Comparison of ENCODE assay signal across 8 mouse cellular contexts in the genomic region with DNA sequence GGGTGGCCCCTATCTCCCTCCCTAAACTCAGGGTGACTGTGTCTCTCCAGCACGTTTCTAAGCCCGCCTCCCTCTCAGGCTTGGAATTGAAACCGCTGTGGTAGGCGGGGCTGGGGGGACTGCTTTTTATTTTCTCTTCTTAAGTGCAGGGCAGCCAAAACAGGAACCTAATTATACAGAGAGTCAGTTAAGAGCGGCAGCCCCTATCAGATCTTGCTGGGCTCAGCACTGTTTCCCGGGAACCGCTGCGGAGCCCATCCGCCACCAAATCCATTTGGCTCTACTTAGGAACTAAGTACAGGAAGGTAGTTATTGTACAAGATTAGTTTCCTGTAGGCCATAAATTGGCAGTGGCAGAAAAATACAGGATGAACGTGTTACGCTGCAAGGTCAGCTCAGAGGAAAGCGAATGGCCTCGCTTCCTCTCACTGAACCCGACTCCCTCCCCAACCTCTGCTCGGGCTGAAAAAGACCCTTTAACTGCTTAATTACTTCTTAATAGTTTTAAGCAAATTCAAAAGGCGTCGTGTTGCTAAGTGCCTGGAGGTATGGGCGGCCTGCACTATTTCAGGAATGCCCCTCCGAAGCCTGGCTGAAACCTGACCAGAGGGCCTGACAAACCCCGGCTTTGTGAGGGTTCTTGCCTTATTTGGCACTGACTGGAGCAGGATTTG.
DNase-seq lines count a peak whose midpoint lies in the region; ATAC-seq and TF ChIP-seq lines count a peak whose summit lies in the region.

No protein-coding gene starts in this region.

- WGBS in forebrain, embryonic 16.5 days, result 1% methylated on average over 20 of the region's 20 CpGs
- WGBS in hindbrain, embryonic 14.5 days, result 4% methylated on average over 20 of the region's 20 CpGs
- WGBS in limb, embryonic 14.5 days, result 3% methylated on average over 20 of the region's 20 CpGs
- WGBS in midbrain, embryonic 14.5 days, result 2% methylated on average over 20 of the region's 20 CpGs

- H3K9me3 ChIP-seq in forebrain, embryonic 16.5 days (ENCODE audit: control insufficient read depth, low read length), result no peaks in the 10 kb centered on the region
- no peaks in the 10 kb centered on the region for H3K9me3 ChIP-seq in hindbrain, embryonic 14.5 days (ENCODE audit: control insufficient read depth, low read length)
- no peaks in the 10 kb centered on the region for H3K9me3 ChIP-seq in limb, embryonic 14.5 days (ENCODE audit: control insufficient read depth, low read length)
- no peaks in the 10 kb centered on the region for H3K9me3 ChIP-seq in midbrain, embryonic 14.5 days (ENCODE audit: control insufficient read depth, low read length)

- no peak overlapping the region for H3K27ac ChIP-seq in left cerebral cortex, adult 2 months
- H3K27ac ChIP-seq in forebrain, embryonic 16.5 days (ENCODE audit: low read length), result peak overlapping the region; percentile 29
- H3K27ac ChIP-seq in hindbrain, embryonic 14.5 days, result peak overlapping the region; percentile 58
- H3K27ac ChIP-seq in limb, embryonic 14.5 days (replicated peaks; ENCODE audit: low read depth, low read length), result peak overlapping the region; percentile 88
- peak overlapping the region; percentile 1; the same call in 1 of the 2 replicates for H3K27ac ChIP-seq in midbrain, embryonic 14.5 days (replicated peaks; ENCODE audit: low read depth, low read length)

- H3K4me3 ChIP-seq in left cerebral cortex, adult 2 months, result 0 out of 2 replicates have a peak overlapping the region, but pooled peaks have one; percentile 3
- no peak overlapping the region for H3K4me3 ChIP-seq in forebrain, embryonic 16.5 days (replicated peaks; ENCODE audit: low read length)
- no peak overlapping the region for H3K4me3 ChIP-seq in hindbrain, embryonic 14.5 days (replicated peaks; ENCODE audit: low read length)
- no peak overlapping the region for H3K4me3 ChIP-seq in limb, embryonic 14.5 days (replicated peaks; ENCODE audit: low read length)
- no peak overlapping the region for H3K4me3 ChIP-seq in midbrain, embryonic 14.5 days (replicated peaks; ENCODE audit: low read depth, low read length)

- TF ChIP-seq POLR2A in limb, embryonic 14.5 days (IDR thresholded peaks at IDR 0.05; ENCODE audit: borderline replicate concordance, extremely low read depth, insufficient read depth, insufficient read length), result no peak

- peak in 1 of 2 experiments; percentile 19 for DNase-seq in left cerebral cortex, adult 2 months (ENCODE audit: extremely low spot score in 1 of 2, low spot score in 2 of 2)
- no peak for DNase-seq in left cerebral cortex, postnatal 36 days (ENCODE audit: low spot score in 2 of 2)
- peak; percentile 65 for DNase-seq in adrenal gland, postnatal 10 days
- DNase-seq in hindbrain, embryonic 14.5 days (ENCODE audit: low spot score), result peak; percentile 60
- DNase-seq in limb, embryonic 14.5 days (ENCODE audit: low spot score), result peak; percentile 77
- peak; percentile 74 for DNase-seq in midbrain, embryonic 14.5 days
- DNase-seq in thymus, postnatal 4 days, result peak; percentile 46

- peak; percentile 51 for ATAC-seq in forebrain, embryonic 16.5 days
- ATAC-seq in hindbrain, embryonic 14.5 days (ENCODE audit: low FRiP score), result no peak
- ATAC-seq in limb, embryonic 14.5 days (ENCODE audit: low FRiP score, low read depth), result peak; percentile 46
- 0 out of 2 replicates have a peak, but pooled peaks have one; percentile 25 for ATAC-seq in midbrain, embryonic 14.5 days (ENCODE audit: low FRiP score, low TSS enrichment)

- peaks cover 63% of the 10 kb centered on the region for H3K4me1 ChIP-seq in forebrain, embryonic 16.5 days (replicated peaks; ENCODE audit: control insufficient read depth, insufficient read depth, low read length)
- peaks cover 56% of the 10 kb centered on the region for H3K4me1 ChIP-seq in hindbrain, embryonic 14.5 days (replicated peaks; ENCODE audit: control insufficient read depth, insufficient read depth, low read length)
- H3K4me1 ChIP-seq in limb, embryonic 14.5 days (ENCODE audit: control insufficient read depth, insufficient read depth, low read length), result peaks cover 73% of the 10 kb centered on the region
- peaks cover 64% of the 10 kb centered on the region for H3K4me1 ChIP-seq in midbrain, embryonic 14.5 days (ENCODE audit: control insufficient read depth, insufficient read depth, low read length)

- no peak for TF ChIP-seq CTCF in left cerebral cortex, adult 2 months (IDR thresholded peaks at IDR 0.05)

- intact Hi-C loops in left cerebral cortex, adult 2 months (cut with DNase I), result loop anchor here (5.0 kb wide), 1 partner anchor 78 kb away; no protein-coding TSS in a partner anchor
- intact Hi-C loops in left cerebral cortex, postnatal 36 days (cut with DNase I), result no loop called here

- no peaks in the 10 kb centered on the region for H3K36me3 ChIP-seq in forebrain, embryonic 16.5 days (ENCODE audit: control insufficient read depth, insufficient read depth)
- no peaks in the 10 kb centered on the region for H3K36me3 ChIP-seq in hindbrain, embryonic 14.5 days (replicated peaks; ENCODE audit: control insufficient read depth, insufficient read depth)
- H3K36me3 ChIP-seq in limb, embryonic 14.5 days (ENCODE audit: control insufficient read depth, insufficient read depth, low read length), result no peaks in the 10 kb centered on the region
- H3K36me3 ChIP-seq in midbrain, embryonic 14.5 days (ENCODE audit: control insufficient read depth, insufficient read depth, low read length), result no peaks in the 10 kb centered on the region

- peak overlapping the region; percentile 32 for H3K4me2 ChIP-seq in forebrain, embryonic 16.5 days (ENCODE audit: low read length)
- peak overlapping the region; percentile 31 for H3K4me2 ChIP-seq in hindbrain, embryonic 14.5 days (replicated peaks)
- H3K4me2 ChIP-seq in limb, embryonic 14.5 days (replicated peaks; ENCODE audit: low read depth, low read length, severe bottlenecking), result peak overlapping the region; percentile 29
- H3K4me2 ChIP-seq in midbrain, embryonic 14.5 days (ENCODE audit: low read length), result peak overlapping the region; percentile 18

- H3K27me3 ChIP-seq in forebrain, embryonic 16.5 days (replicated peaks; ENCODE audit: control insufficient read depth, insufficient read depth, low read length), result no peaks in the 10 kb centered on the region; the same call in 1 of the 2 replicates
- H3K27me3 ChIP-seq in hindbrain, embryonic 14.5 days (ENCODE audit: control insufficient read depth, insufficient read depth, low read length), result peaks cover 6% of the 10 kb centered on the region
- no peaks in the 10 kb centered on the region for H3K27me3 ChIP-seq in limb, embryonic 14.5 days (ENCODE audit: control insufficient read depth, insufficient read depth, low read length)
- no peaks in the 10 kb centered on the region; the same call in 1 of the 2 replicates for H3K27me3 ChIP-seq in midbrain, embryonic 14.5 days (ENCODE audit: control insufficient read depth, insufficient read depth, low read length)

- H3K9ac ChIP-seq in forebrain, embryonic 16.5 days (replicated peaks; ENCODE audit: low read depth, low read length), result peak overlapping the region; percentile 24
- H3K9ac ChIP-seq in hindbrain, embryonic 14.5 days, result no peak overlapping the region
- H3K9ac ChIP-seq in limb, embryonic 14.5 days (ENCODE audit: low read depth, low read length, severe bottlenecking), result 0 out of 2 replicates have a peak overlapping the region, but pooled peaks have one; percentile 32
- H3K9ac ChIP-seq in midbrain, embryonic 14.5 days (replicated peaks; ENCODE audit: low read length), result no peak overlapping the region; the same call in 1 of the 2 replicates

Comparison
In these comparisons a context has a peak if more than half of its experiments do, and no peak if none do; other contexts are left out.
1. DNase-seq: peak in adrenal gland, postnatal 10 days (single experiment), hindbrain, embryonic 14.5 days (single experiment), limb, embryonic 14.5 days (single experiment), midbrain, embryonic 14.5 days (single experiment) and thymus, postnatal 4 days (single experiment); none in left cerebral cortex, postnatal 36 days (0 of 2).
2. H3K9ac ChIP-seq: peak in forebrain, embryonic 16.5 days (single experiment) and limb, embryonic 14.5 days (single experiment); none in hindbrain, embryonic 14.5 days (single experiment) and midbrain, embryonic 14.5 days (single experiment).
3. Peak in every context shown above with its lines, with median percentiles within 50 percentile points of each other: H3K4me2 ChIP-seq.